Mouse (Mus musculus): ENCODE measurements around the gene Atp8a2.
A peak's percentile ranks its signal among the peaks of the same experiment; 100 is the strongest.
"Not testable (repeated sequence)": the region's sequence is repeated elsewhere in the genome, so short reads cannot be mapped to it uniquely, and the experiment has no call there.

Atp8a2 gene

DNA sequence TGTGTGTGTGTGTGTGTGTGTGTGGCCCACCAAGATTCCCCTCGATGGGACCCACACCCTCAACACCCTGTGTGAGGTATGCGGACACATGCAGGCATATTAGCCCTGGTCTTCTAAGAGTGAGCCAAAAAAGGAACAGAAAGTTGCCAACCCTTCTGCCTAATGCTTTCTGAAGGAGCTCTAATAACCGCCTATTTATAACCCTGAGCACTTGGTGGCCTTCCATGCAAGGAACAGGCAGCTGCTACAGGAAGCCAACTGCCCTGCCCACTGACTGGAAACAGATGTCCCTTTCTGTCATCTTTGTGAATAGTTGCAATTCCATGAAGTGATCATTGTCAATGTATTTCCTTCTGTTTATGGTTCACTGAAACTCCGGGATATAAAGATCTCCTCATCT lies 475.0 kb downstream of the Atp8a2 start:
- DNase-seq (ENCODE audit: inconsistent age in 2 of 2, low spot score in 1 of 2): no peak

DNA sequence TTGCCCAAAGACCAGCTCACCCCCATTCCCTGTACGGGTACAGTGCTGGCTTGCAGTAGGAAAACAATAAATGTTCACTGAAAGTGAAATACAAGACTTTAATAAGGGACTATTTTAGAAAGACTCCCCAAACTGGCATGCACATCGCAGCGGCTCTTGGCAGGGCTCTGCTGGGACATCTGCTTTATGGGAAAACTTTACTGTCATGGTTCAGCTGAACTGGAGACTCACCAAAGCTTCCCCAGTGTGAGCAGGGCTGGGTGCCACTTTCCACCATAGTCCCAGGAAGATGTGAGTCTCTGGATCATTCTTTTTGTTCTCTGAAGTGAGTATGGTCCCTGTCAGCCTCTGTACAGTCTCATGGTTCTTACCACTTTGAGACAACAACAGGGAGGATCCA lies 475.6 kb downstream of the Atp8a2 start:
- no peak for DNase-seq (ENCODE audit: inconsistent age in 2 of 2, low spot score in 1 of 2)

DNA sequence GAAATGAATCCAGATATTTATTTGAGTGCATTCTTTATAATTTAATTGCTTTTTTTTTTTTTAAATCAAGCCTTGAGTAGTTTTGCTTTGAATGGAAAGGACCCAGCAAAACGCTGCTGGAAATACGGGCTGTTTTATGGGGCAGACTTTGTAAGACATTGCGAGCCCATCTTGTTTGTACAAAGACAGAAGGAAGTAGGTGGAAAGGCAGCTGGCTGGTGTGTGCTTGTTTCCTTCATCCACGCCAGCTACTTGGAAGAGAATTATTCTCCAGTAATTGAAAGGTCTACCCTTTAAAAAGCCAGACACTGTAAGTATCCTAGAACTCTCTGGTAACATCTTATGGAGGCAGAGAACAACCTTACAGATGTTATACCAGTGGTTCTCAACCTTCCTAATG lies 476.6 kb downstream of the Atp8a2 start:
- DNase-seq (ENCODE audit: inconsistent age in 2 of 2, low spot score in 1 of 2): no peak

DNA sequence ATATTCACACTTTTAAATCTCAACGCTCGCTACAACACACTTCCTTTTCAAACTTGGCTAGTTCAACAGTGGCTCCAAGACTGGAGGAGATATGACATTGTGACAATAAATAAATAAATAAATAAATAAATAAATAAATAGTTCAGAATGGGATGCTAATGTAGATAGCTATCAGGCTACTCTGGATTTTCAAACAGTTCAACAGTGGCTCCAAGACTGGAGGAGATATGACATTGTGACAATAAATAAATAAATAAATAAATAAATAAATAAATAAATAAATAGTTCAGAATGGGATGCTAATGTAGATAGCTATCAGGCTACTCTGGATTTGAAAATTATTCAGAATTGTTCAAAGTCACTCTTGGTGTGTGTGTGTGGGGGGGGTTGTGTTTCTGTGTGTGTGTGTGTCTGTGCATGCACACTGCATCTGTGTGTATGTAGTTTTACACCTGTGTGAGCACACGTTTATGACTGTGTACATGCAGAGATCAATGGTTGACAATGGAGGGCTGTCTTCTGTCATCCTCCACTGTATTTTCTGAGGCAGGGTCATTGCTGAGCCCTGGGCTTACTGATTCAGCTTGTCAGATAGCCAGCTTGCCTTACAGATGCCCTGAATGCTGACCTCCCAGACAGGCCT lies 480.4 kb downstream of the Atp8a2 start:
- DNase-seq (ENCODE audit: inconsistent age in 2 of 2, low spot score in 1 of 2): not testable (repeated sequence)

DNA sequence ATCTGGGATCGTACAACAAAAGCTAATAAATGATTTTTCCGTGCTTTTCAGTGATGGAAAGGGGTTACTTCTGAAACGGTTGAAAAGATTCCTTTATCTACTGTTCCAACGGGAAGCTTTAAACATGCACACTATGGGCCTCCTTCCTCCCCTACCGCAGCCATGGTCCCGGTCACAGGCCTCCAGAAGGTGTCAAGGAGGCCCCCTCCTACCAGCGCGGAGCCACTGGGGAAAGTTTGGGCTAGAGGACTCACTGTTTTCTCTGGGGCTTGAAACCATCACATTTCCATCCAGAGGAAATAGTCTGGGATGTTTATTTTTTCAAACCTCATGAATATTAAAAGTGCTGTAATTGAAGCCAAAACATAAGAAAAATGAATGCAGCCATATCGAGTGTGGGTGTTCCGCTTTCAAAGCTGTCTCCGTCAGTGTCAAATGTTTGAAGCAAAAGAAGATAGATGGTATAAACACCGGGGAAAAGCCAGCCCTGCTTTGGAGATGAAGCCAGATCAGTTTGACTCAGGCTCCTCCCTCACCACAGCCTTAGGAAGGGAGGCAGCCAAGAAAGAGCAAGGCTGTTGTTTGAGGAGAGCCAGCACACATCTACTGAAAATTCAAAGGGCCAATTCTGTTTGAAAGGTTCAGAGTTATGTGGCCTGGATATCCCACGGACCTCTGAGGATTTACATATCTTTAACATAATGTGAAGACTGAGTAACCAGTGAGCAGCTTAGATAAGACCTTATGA lies 481.1 kb downstream of the Atp8a2 start:
- DNase-seq (ENCODE audit: inconsistent age in 2 of 2, low spot score in 1 of 2): no peak

DNA sequence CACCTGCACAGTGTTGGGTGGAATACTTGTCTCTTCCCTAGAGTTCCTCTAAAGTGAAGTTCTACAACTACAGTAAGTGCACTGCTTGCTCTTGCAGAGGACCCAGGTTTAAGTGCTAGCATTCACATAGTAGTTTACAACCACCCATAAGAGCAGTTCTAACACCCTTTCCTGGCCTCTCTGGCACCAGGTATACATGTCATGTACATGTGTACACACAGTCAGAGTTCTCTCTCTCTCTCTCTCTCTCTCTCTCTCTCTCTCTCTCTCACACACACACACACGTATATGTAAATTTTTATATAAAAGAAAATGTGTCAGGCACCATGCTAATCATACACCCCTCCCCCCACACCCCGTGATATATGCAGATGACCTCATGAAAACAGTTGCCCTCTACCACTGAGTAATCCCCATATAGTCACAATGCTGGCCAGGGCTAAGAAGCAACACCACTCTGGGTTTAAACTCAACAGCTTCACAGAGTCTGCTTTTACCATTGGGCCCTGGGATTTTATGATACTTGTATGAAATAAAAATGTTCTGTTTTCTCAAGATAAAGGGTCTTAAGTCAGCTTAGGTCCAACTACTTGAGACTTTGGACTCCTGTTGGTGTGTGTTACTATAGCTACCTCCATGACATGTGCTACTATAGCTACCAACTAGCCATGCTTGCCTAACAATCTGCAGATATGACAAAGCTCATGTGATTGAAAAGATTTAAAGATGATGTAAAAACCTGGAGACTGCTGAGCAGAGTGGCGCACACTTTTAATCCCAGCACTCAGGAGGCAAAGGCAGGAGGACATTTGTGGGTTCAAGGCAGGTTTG lies 487.3 kb downstream of the Atp8a2 start:
- DNase-seq (ENCODE audit: inconsistent age in 2 of 2, low spot score in 1 of 2): no peak

DNA sequence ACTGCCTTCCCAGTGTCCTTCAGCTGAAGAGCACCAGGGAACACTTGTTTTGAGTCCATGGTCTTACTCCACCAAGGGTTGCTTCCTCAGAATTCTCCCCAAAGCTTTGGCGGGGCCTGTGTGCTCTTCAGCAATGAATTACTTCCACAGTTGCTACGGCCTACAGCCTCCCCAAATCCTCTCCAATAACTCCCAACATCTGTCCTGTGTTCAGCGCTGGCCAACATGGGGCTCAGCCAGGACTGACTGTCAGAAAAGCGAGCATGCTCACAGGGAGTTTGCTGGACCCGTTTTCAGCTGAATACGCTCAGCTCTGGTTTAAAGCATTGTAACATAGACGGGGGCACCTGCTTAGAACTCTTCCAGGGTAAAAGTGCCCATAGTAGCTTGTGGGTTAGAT lies 489.0 kb downstream of the Atp8a2 start:
- no peak for DNase-seq (ENCODE audit: inconsistent age in 2 of 2, low spot score in 1 of 2)

DNA sequence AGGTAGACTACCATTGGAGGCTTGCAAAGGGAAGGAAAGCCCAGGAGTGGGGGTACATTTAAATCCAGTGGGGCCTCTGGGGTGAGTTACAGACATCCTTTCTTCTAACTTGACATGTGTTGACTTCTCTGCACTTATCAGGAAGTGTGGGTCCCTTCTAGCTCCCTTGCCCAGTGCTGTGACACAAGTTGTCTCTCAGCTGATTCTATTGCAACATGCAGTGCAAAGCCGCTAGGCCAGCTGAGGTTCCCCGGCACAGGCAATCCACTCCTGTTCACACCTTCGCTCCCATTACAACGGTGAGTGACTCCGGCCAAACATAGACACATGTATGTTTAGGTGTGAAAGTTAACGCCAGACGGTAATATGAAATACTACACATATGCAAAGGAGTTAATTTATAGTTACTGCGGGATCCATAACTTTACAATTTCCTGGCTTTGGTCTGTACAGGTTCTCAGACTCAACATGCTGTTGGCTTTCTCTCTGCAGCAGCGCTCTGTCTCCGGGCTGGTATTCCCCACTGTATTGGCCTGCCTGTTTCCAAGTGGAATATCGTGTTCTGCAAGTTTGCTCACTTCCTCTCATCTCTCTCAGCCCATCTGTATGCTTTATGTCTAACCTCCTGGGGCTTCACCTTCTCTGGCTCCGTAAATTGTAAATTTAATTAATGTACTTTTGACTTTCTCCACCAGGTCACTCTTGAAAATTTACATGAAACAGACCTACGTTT lies 491.5 kb downstream of the Atp8a2 start:
- no peak for DNase-seq (ENCODE audit: inconsistent age in 2 of 2, low spot score in 1 of 2)

DNA sequence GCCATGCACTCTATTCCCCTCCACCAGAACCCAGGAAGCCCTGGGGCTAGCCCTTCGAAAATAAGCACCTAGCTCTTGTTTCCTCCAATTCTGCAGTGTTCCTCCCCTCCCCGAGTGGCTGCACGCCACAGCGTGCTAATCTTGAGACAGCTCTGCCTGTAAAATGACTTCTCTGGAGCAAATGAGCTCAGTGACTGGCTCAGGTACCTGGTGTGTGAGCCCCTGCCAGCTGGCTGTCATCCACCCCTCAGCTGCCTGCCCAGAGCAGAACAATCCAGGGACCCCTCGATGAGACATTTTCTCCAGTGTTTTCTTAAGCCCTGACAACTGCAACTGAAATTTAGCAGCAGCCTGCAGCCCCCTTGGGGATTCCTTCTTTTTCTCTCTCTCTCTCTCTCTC lies 495.5 kb downstream of the Atp8a2 start:
- DNase-seq (ENCODE audit: inconsistent age in 2 of 2, low spot score in 1 of 2): no peak

DNA sequence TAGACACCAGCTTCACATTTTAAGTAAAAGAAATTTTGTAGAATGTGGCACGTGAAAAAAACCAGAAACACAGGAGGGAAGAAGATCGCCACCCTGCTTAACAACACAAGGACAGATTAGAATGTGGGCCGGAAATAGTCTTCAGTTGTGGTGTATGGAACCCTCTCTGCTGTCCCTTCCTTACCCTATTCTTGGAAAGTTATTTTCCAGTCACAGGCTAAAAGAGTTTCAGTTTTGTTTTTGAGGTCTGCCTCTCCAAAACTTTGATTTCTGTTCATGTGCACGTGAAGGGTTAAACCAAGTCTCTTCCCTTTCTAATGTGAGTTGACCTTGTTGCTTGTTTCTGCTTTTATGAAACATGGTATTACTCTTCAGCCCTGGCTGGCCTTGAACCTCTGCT lies 501.8 kb downstream of the Atp8a2 start:
- no peak for DNase-seq (ENCODE audit: inconsistent age in 2 of 2, low spot score in 1 of 2)

DNA sequence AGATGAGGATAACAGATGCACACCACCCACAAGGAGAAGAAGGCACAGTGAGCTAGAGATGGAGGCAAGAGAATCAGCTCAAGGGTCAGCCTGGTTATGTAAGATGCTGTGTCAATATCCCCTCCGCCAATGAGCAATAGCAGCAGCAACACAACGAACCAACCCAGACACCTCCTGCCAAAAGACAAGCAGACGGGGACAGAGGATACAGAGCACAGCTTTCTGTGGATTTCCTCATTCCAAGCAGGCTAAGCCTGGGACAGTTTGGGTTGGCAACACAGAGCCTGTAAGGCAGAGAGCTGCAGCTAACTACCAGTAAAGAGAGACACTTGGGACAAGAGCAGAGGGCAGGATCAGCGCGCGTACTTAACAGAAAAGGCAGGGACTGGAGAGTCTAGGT lies 504.8 kb downstream of the Atp8a2 start:
- DNase-seq (ENCODE audit: inconsistent age in 2 of 2, low spot score in 1 of 2): no peak

DNA sequence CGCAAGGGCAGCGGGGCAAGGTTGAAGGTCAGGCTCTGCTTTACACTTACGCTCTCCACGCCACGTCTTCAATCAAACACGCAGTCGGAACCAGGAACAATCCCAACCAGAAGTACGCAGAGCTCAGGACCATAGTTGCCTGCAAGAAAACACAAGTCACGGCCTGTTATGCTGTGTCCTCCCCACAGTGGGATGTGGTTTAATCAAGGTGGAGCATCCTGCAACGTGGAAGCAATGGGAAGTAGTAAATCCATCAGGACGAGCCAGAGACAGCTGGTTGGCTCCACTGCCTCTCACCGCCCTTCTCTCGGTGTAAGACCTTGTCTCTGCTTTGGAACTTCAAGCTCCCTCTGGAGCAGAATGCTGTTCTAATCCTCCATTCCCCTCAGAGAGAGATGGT lies 505.6 kb downstream of the Atp8a2 start:
- no peak for DNase-seq (ENCODE audit: inconsistent age in 2 of 2, low spot score in 1 of 2)

DNA sequence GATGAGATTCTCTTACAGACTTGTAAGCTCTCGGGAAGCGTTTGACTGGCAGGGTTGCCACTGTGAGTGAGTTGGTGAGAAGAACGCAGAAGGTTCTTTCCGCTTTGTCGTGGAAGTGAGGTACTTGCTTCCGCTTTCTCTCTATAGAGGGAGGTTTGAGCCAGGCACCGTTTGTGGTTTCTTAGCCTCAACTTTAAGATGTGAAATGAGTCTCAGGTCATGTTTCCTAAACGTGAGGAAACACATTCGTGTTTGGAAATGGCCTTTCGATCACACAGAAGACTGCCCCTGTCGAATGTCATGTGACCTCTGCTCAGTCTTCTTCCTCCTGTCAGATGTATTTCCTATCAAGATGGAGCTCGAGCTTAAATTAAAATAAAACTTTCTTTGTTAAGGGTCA lies 506.0 kb downstream of the Atp8a2 start:
- DNase-seq (ENCODE audit: inconsistent age in 2 of 2, low spot score in 1 of 2): no peak

DNA sequence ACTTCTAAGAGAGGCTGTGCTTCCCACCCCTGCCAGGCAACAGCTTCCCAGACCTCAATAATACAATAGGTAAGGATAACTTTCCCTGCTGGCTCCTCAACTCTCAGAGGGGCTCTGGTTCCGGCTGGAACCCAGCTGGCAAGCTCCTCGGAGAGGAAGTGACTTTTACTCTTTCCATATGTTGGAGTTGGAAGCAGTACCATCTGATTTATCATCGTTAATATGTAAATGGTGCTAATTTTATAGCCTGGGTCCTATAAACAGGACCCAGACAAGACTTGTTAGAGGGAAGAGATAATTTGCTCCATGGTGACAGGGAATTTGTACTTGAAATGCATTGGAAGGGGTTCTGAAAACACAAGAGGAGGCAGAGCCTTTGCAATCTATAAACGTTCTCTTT lies 507.4 kb downstream of the Atp8a2 start:
- no peak for DNase-seq (ENCODE audit: inconsistent age in 2 of 2, low spot score in 1 of 2)

DNA sequence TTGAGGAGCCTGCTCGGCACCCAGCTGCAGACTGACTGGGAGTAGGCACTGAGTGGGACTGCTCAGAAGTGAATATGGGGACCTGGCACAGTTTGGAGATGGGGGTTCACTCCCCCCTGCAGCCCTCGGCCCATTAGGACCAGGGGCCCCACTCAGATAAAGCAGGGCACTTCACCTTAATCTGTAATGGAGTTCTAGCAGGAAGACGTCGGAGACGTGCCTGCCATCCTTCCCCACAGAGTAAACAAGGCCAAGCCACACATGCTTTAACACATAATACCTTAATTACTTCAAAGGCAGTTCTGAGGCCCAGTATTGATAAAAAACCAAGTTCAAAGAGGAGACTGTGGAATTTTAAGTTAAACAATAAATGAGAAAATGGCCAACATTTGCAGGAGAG lies 510.8 kb downstream of the Atp8a2 start:
- DNase-seq (ENCODE audit: inconsistent age in 2 of 2, low spot score in 1 of 2): no peak

DNA sequence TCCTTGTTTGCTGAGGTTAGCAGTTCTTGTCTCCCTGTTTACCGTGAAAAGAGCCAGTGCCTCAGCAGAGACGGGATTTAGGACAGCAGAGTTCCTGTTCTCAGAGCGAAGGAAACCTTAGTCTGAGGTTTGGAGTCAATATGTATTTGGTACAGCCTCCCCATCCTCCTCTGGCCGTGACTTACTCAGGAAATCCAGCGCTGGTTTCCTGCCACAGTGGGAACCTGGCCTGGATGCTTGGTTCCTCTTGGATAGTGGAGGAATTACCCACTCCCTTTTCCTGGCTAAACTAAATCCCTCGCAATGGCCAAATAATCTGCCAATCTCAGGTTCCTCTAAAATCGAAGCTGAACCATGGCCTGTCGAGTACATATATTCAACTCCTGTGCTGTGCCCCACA lies 511.6 kb downstream of the Atp8a2 start:
- DNase-seq (ENCODE audit: inconsistent age in 2 of 2, low spot score in 1 of 2): no peak

DNA sequence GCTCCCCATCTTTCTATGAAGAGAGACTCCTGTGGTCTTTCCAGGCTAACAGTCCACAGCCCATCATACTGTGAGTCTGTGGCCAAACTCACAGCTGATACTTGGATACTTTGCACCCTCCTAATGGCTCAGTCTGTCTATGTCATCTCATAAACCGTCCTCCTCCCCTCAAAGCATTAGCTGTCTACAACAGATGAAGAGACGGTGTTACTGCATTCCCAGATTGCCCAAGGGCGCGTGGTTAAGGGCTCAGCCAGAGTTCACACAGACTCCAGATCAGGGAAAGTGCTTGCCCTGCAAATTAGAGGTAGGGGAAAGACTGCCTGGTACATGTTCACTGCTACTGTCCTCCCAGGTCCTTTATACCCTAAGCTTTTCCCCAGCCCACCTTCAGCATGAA lies 515.1 kb downstream of the Atp8a2 start:
- no peak for DNase-seq (ENCODE audit: inconsistent age in 2 of 2, low spot score in 1 of 2)

DNA sequence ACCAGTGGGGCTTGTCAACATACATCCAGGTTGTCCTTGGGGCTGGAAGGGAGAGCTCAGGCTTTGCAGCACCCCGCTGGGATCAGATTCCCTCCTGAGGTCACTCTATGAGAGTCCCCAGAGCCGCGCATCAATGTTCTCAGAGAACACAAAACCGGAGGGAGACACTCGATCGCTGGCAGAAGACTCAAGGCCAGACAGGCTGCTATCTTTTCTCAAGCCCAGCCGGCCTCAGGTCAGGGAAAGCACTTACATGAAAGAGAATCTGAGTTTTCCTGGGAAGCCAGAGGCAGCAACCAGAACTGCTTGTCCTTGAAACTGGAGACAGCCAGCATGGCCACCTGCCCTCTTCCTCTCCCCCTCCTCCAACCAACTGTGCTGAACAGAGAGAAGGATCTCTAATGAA lies 519.4 kb downstream of the Atp8a2 start:
- DNase-seq (ENCODE audit: inconsistent age in 2 of 2, low spot score in 1 of 2): peak; percentile 72 to 81

DNA sequence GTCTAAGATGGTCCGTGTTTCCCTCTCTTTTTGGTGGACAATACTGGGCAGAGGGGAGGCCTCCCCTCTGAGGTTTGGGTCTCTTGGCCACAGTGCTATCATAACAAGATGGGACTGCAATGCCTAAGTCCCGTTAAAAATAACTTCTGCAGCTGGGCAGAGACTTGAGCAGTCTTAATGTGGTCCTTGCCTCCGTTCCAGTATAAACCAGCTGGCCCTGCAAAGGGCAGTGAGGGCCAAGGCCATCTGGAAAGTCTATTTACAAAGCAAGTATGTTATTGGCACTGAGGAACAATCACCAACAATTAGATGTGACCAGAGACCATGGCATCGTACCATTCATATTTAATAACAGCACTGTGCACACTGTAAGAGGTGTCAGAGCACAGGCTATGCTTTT lies 521.6 kb downstream of the Atp8a2 start:
- DNase-seq (ENCODE audit: inconsistent age in 2 of 2, low spot score in 1 of 2): peak in 1 of 2 experiments; percentile 33

DNA sequence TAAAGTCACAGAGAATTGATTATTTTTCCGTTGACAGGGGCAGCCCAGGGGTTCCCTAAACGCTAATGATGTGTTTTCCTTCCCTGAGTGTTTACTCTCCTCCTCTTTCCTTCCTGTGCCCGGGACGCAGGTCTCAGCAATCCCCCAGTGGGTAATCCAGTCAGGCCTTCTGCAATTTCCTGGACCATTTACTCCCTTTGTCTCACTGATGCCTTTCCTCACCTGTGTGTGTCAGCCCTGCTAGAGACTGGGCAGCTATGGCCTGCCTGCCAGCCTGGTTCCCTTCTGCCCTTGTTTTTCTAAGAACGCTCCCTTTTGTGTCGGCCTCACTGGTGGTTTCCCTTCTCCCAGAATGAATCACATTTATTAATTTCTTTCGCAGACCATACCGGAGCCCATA lies 522.4 kb downstream of the Atp8a2 start:
- DNase-seq (ENCODE audit: inconsistent age in 2 of 2, low spot score in 1 of 2): no peak

DNA sequence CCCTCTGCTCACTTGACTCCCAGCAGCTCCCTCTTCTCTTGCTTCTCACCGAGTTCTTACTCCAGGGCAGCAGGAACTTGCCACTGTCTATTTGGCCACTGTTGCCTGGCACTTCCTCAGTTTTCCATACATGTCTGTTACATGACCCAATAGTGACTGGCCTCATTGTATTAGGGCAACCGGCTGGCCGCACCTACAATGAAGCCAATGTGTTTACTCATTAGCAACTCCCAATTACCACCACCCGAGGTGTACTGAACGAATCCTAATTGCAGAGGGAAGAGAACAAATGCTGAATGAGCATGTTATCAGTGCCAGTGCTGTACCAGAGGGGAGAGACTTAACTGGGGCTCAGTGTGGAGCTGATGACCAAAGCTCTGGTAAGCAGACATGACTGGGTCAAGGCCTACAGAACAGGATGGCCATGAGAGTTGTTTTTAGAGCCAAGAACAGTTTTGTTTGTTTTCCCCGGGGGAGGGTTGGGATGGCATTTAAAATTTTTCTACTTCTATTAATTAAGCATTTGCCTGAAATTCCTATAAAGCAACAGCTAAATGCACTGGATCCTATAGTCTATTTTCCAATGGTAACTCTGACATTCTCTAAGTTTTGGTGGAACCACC lies 524.0 kb downstream of the Atp8a2 start:
- peak; percentile 47 to 79 for DNase-seq (ENCODE audit: inconsistent age in 2 of 2, low spot score in 1 of 2)

Measured in adrenal gland, adult (tissue).